Mouse (Mus musculus): ENCODE results near the gene Lpar2. TPM values are rescaled to one million over a fixed set of nuclear protein-coding genes. Genes with fewer than 3 reads are reported as not detected.

Gene Lpar2
- polyA plus RNA-seq, 1 experiment from 2014 or later = 0.75 TPM

- H3K4me2 ChIP-seq = no peak overlapping the region
- H3K9me3 ChIP-seq = no peaks in the 10 kb centered on the region
- no peaks in the 10 kb centered on the region for H3K4me1 ChIP-seq (replicated peaks)
- no peak overlapping the region for H3K4me3 ChIP-seq
- H3K27ac ChIP-seq (replicated peaks) = no peak overlapping the region
- H3K36me3 ChIP-seq = 0 out of 2 replicates have a peak, but pooled peaks cover 3% of the 10 kb centered on the region
- ATAC-seq (ENCODE audit: low FRiP score, low read depth) = no peak
- WGBS = 89% methylated on average over 8 of the region's 8 CpGs
- no peak overlapping the region for H3K9ac ChIP-seq
- no peaks in the 10 kb centered on the region for H3K27me3 ChIP-seq
These were observed 26.7 kb downstream of the Lpar2 start for GRCm38 (mm10) chr8:69848951-69849350.

- Histone ChIP-seq H3K27ac (replicated peaks) (no peak overlapping the region), H3K4me3 (no peak overlapping the region), H3K36me3 (0 out of 2 replicates have a peak, but pooled peaks cover 3% of the 10 kb centered on the region), H3K4me2 (no peak overlapping the region), H3K9ac (no peak overlapping the region), H3K9me3 (no peaks in the 10 kb centered on the region), H3K4me1 (replicated peaks) (no peaks in the 10 kb centered on the region), H3K27me3 (no peaks in the 10 kb centered on the region)
- WGBS = 43% methylated on average over 3 of the region's 3 CpGs
- ATAC-seq (ENCODE audit: low FRiP score, low read depth) = no peak
These were observed 27.7 kb downstream of the Lpar2 start for GRCm38 (mm10) chr8:69849899-69850298.

- H3K9me3 ChIP-seq = no peaks in the 10 kb centered on the region
- no peak overlapping the region for H3K27ac ChIP-seq (replicated peaks)
- H3K4me3 ChIP-seq = no peak overlapping the region
- 86% methylated on average over 7 of the region's 7 CpGs for whole genome bisulfite sequencing
- ATAC-seq (ENCODE audit: low FRiP score, low read depth) = no peak
- H3K27me3 ChIP-seq = no peaks in the 10 kb centered on the region
- no peak overlapping the region for H3K4me2 ChIP-seq
- H3K9ac ChIP-seq = no peak overlapping the region
- 0 out of 2 replicates have a peak, but pooled peaks cover 3% of the 10 kb centered on the region for H3K36me3 ChIP-seq
- H3K4me1 ChIP-seq (replicated peaks) = no peaks in the 10 kb centered on the region
These were observed 28.8 kb downstream of the Lpar2 start for GRCm38 (mm10) chr8:69850926-69851506.

GRCm38 (mm10) chr8:69853869-69854268 lies 31.6 kb downstream of the Lpar2 start:
- 0 out of 2 replicates have a peak, but pooled peaks cover 3% of the 10 kb centered on the region for H3K36me3 ChIP-seq
- WGBS = 95% methylated on average over 10 of the region's 10 CpGs

GRCm38 (mm10) chr8:69860807-69861206 lies 38.6 kb downstream of the Lpar2 start:
- Histone ChIP-seq H3K36me3 (peaks cover 9% of the 10 kb centered on the region; the same call in 1 of the 2 replicates), H3K9ac (no peak overlapping the region), H3K4me3 (no peak overlapping the region), H3K27ac (replicated peaks) (no peak overlapping the region), H3K4me1 (replicated peaks) (no peaks in the 10 kb centered on the region), H3K9me3 (no peaks in the 10 kb centered on the region), H3K4me2 (no peak overlapping the region), H3K27me3 (no peaks in the 10 kb centered on the region)
- 63% methylated on average over 4 of the region's 4 CpGs for WGBS
- ATAC-seq (ENCODE audit: low FRiP score, low read depth) = no peak

More at GRCm38 (mm10) chr8:69853869-69854268, 31.6 kb downstream of the Lpar2 start:
- Histone ChIP-seq H3K9ac (no peak overlapping the region), H3K27ac (replicated peaks) (no peak overlapping the region), H3K27me3 (no peaks in the 10 kb centered on the region), H3K9me3 (no peaks in the 10 kb centered on the region), H3K4me2 (no peak overlapping the region), H3K4me1 (replicated peaks) (no peaks in the 10 kb centered on the region), H3K4me3 (no peak overlapping the region)
- no peak for ATAC-seq (ENCODE audit: low FRiP score, low read depth)

GRCm38 (mm10) chr8:69861251-69861650 lies 39.0 kb downstream of the Lpar2 start:
- Histone ChIP-seq H3K27ac (replicated peaks) (no peak overlapping the region), H3K4me3 (no peak overlapping the region), H3K36me3 (peaks cover 9% of the 10 kb centered on the region; the same call in 1 of the 2 replicates), H3K9me3 (no peaks in the 10 kb centered on the region), H3K9ac (no peak overlapping the region), H3K27me3 (no peaks in the 10 kb centered on the region), H3K4me1 (replicated peaks) (no peaks in the 10 kb centered on the region), H3K4me2 (no peak overlapping the region)
- 75% methylated on average over 2 of the region's 2 CpGs for WGBS
- no peak for ATAC-seq (ENCODE audit: low FRiP score, low read depth)

GRCm38 (mm10) chr8:69863387-69864020 lies 41.3 kb downstream of the Lpar2 start:
- Histone ChIP-seq H3K27me3 (no peaks in the 10 kb centered on the region), H3K36me3 (peaks cover 9% of the 10 kb centered on the region; the same call in 1 of the 2 replicates), H3K4me3 (no peak overlapping the region), H3K9ac (no peak overlapping the region), H3K4me1 (replicated peaks) (no peaks in the 10 kb centered on the region), H3K9me3 (no peaks in the 10 kb centered on the region), H3K4me2 (no peak overlapping the region), H3K27ac (replicated peaks) (no peak overlapping the region)
- 92% methylated on average over 5 of the region's 5 CpGs for WGBS
- no peak for ATAC-seq (ENCODE audit: low FRiP score, low read depth)

GRCm38 (mm10) chr8:69864180-69864579 lies 42.0 kb downstream of the Lpar2 start:
- Histone ChIP-seq H3K4me1 (replicated peaks) (no peaks in the 10 kb centered on the region), H3K27me3 (no peaks in the 10 kb centered on the region), H3K27ac (replicated peaks) (no peak overlapping the region), H3K9me3 (no peaks in the 10 kb centered on the region), H3K4me3 (no peak overlapping the region), H3K4me2 (no peak overlapping the region), H3K36me3 (peaks cover 9% of the 10 kb centered on the region; the same call in 1 of the 2 replicates), H3K9ac (no peak overlapping the region)
- no peak for ATAC-seq (ENCODE audit: low FRiP score, low read depth)
- 80% methylated on average over 5 of the region's 5 CpGs for WGBS

- 80% methylated on average over 5 of the region's 5 CpGs for WGBS
- H3K4me1 ChIP-seq (replicated peaks) = no peaks in the 10 kb centered on the region
- H3K9ac ChIP-seq = no peak overlapping the region
These were observed 45.6 kb downstream of the Lpar2 start for GRCm38 (mm10) chr8:69867696-69868326.

GRCm38 (mm10) chr8:69870003-69870765 lies 48.0 kb downstream of the Lpar2 start:
- Histone ChIP-seq H3K4me2 (no peak overlapping the region), H3K4me3 (no peak overlapping the region), H3K36me3 (no peaks in the 10 kb centered on the region), H3K4me1 (replicated peaks) (no peaks in the 10 kb centered on the region), H3K27ac (replicated peaks) (no peak overlapping the region), H3K27me3 (no peaks in the 10 kb centered on the region), H3K9me3 (no peaks in the 10 kb centered on the region), H3K9ac (no peak overlapping the region)
- ATAC-seq (ENCODE audit: low FRiP score, low read depth) = no peak
- WGBS = 90% methylated on average over 11 of the region's 11 CpGs

More at GRCm38 (mm10) chr8:69867696-69868326, 45.6 kb downstream of the Lpar2 start:
- no peak overlapping the region for H3K4me2 ChIP-seq
- H3K27me3 ChIP-seq = no peaks in the 10 kb centered on the region
- no peak overlapping the region for H3K27ac ChIP-seq (replicated peaks)
- no peaks in the 10 kb centered on the region for H3K36me3 ChIP-seq
- no peak for ATAC-seq (ENCODE audit: low FRiP score, low read depth)
- H3K4me3 ChIP-seq = no peak overlapping the region
- no peaks in the 10 kb centered on the region for H3K9me3 ChIP-seq

- Histone ChIP-seq H3K36me3 (no peaks in the 10 kb centered on the region), H3K27me3 (no peaks in the 10 kb centered on the region), H3K4me3 (no peak overlapping the region), H3K4me2 (no peak overlapping the region), H3K9me3 (no peaks in the 10 kb centered on the region), H3K27ac (replicated peaks) (no peak overlapping the region), H3K4me1 (replicated peaks) (no peaks in the 10 kb centered on the region), H3K9ac (no peak overlapping the region)
- WGBS = 95% methylated on average over 4 of the region's 6 CpGs
- ATAC-seq (ENCODE audit: low FRiP score, low read depth) = no peak
These were observed 48.7 kb downstream of the Lpar2 start for GRCm38 (mm10) chr8:69870907-69871306.

GRCm38 (mm10) chr8:69874155-69874554 lies 51.9 kb downstream of the Lpar2 start:
- 14% methylated on average over 9 of the region's 9 CpGs for WGBS
- Histone ChIP-seq H3K36me3 (no peaks in the 10 kb centered on the region), H3K4me2 (no peak overlapping the region), H3K9me3 (no peaks in the 10 kb centered on the region), H3K27ac (replicated peaks) (no peak overlapping the region), H3K9ac (no peak overlapping the region), H3K4me1 (replicated peaks) (no peaks in the 10 kb centered on the region), H3K27me3 (peaks cover 2% of the 10 kb centered on the region), H3K4me3 (no peak overlapping the region)
- no peak for ATAC-seq (ENCODE audit: low FRiP score, low read depth)

Measured in hindbrain, embryonic 15.5 days (tissue).